Mouse (Mus musculus): Measurements from ENCODE around the gene Casc3.

- TF ChIP-seq CTCF (IDR thresholded peaks at IDR 0.05; ENCODE audit: low read depth) (no peak), EP300 (IDR thresholded peaks at IDR 0.05; ENCODE audit: low read depth) (no peak)
These were observed 7.4 kb upstream of the Casc3 start for GRCm38 (mm10) chr11:98797306-98797705.

All from liver, postnatal 0 days (tissue).